Mouse (Mus musculus) CD4-positive helper T cell, adult 2 months (primary cell): ENCODE results near the gene Sufu.

ENCODE experiments used
- DNase-seq: peaks from one replicate; pipeline ENCODE4 v3.0.0-alpha.2; 2012; ENCODE audit warnings: low read depth, missing footprints, low spot score

The Sufu gene

DNA sequence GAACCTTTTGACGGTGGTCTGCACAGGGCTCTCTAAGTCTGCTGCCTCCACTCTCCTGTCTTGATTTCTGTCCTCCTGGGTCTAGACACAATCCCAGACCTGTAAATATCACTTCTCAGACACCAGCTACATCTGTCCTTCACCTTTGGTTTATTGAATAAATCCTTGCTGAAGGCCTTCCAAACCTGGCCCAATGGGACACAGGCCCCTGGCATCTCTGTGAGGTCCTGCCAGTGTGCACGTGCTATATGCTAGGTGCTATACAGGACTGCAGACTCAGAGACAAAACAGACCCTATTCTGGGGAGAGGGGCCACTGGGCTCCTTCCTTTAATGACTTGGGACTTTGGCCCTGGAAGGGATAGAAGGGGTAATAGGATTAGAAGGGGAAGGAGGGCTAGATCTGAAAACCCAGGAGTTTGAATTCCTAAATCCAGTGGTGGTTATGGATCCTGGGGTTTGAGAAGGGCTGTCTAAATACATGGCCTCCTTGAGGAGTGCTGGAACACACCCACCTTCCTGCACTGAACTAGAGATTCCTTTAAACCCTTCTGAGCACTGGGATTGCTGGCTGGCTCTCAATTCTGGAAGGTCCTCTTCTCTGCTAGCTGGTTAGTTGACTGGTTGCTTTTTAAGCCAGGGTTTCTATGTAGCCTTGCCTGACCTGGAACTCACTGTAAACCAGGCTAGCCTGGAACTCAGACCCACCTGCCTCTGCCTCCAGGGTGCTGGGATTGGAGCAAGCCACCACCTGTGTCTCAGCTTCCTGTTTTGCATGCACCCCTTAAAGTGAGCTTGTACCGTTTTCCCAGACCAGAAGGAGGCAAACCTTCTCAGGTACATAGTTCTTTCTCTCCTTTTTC lies 120.2 kb downstream of the Sufu start:
- DNase-seq: no peak

DNA sequence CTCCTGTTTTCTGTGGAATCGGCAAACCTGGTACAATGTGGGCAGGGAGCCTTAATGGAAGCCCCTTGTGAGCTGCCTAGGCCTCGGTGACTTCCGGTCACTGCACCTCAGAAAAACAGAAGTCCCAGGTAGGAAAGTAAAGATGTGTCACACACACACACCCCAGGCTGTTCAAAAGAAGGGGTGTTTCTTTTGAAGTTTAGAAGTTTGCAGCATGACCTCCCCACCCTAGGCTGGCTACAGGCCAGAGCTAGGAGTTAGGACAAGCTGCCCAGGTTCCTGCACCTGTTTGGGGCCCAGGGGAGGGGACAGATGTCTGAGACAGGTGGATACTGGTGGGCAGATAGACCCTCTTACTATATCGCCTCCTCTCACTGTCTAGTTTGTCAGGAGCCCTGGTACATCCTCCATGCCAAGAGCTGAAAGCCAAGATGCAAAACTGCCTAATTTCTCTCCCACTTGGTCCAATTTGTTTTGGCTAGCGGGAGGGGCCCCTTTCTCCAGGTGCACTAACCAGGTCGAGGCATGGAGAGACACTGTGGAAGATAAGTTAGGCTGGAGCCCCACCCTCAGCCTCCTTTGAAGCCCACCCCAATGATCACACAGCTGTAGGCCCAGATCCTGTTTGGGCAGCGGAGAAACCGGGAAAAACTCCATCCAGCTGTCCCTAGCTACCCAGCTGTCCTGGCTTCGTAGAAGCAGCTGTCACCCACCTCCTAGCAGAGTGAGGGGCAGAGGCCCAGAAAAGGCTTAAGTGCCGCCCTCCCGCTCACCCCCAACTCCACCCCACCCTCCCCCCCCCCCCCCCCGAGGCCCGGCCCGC lies 121.0 kb downstream of the Sufu start:
- no peak for DNase-seq

DNA sequence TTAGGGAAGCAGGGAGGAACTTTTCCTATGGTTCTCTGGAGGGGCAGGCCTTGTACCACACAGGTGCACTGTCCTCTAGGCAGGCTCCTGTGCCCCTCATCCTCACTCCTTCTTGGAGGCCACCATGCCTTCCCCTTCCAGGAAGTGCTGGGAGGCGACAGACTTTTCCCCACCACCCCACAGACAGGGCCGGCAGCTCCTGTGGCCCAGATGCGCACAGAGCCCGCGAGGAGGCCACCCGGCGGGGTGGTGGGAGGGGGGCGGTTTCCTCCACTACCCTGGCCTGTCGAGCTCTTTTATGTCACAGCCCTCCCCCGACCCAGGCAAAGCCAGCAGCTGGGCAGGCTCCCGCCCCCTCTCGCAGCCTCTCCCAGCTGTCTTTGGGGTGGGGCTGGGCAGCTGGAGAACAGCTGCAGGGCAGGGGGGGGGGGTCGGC lies 121.7 kb downstream of the Sufu start:
- DNase-seq: peak; percentile 70

DNA sequence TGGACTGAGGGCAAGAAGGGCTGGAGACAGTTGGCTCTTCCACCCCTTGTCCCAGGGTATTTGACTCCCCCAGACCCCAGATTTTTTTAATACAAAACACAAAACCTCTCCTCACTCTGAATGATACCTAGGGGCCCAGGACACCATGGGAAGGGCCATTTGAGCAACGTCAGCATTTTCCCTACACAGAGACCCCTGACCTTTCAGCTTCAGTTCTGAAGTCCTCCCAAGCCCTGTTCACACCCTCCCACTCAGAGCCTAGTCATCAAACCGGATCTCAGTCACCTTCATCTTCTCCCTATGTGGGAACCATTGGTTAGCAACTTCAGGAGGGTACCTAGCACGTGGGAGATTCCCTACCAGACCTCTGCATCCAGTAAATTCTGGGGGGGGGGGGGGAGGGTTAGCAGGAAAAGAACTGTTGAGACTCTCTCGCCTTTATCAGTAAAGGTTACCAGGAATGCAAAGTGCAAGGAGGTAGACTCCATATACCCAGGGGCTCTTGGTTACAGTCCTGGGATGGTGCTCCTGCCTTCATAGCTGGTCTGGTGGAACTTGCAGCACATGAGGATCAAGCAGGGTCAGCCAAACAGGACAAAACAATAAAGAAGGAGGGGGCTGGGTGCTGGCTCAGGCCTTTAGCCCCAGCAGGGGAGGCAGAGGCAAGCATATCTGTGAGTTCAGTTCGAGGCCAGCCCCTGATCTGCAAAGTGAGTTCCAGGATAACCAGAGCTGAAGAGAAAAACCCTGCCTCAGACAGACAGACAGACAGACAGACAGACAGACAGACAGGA lies 122.3 kb downstream of the Sufu start:
- peak; percentile 43 for DNase-seq

DNA sequence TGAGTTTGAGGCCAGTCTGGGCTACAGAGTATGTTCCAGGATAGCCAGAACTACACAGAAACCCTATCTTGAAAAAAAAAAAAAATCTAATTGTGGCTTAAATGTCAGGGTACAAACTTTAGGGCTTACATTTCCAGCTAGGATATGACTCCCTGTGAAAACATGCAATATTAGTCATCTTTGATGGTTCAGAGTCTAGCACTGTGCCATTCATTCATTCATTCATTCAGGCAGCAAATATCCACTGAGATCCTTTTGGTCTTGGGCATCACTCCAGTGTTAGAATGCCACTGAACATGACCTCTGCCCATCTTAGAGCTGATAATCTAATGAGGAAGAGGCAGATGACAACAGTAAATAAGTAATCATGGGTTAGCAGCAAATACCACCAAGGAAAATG lies 125.0 kb downstream of the Sufu start:
- DNase-seq: no peak

DNA sequence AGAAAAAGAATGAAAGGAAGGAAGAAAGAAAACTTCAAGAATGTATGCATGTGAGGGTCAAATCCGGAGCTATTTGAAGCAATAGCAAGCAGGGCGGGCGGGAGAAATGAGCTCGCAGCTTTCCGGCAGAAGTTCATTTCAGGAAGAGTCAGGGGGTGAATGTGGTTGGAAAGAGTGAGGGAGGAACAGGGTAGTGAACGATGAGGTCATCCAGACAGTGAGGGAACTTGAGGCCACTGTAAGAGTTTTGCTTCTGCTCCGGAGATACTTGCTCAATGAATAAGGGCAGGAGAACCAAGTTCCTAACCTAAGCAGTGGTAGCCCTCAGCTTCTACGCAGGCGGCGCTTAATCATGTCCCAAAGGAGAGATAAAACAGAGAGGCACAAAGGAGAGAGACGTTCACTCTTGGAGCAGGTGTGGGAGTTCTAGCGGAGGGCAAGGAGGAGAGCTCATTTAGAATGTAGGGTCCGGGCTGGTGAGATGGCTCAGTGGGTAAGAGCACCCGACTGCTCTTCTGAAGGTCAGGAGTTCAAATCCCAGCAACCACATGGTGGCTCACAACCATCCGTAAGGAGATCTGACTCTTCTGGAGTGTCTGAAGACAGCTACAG lies 125.8 kb downstream of the Sufu start:
- peak; percentile 51 for DNase-seq

DNA sequence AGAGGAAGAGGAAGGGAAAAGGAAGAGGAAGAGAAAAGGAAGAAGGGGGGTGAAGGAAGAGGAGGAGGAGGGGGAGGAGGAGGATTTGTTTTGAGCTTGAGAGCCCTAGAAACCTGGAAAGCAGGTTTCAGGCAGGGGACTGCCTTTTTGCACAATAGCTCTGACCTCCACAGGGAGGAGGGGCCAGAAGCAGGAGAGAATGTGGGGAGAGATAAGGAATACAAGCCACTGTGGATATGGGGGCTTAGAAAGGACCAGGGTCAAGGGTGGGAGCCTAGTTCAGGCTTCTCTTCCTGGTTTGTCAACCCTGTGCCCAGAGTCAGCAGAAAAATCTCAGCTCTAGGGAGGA lies 126.4 kb downstream of the Sufu start:
- no peak for DNase-seq

DNA sequence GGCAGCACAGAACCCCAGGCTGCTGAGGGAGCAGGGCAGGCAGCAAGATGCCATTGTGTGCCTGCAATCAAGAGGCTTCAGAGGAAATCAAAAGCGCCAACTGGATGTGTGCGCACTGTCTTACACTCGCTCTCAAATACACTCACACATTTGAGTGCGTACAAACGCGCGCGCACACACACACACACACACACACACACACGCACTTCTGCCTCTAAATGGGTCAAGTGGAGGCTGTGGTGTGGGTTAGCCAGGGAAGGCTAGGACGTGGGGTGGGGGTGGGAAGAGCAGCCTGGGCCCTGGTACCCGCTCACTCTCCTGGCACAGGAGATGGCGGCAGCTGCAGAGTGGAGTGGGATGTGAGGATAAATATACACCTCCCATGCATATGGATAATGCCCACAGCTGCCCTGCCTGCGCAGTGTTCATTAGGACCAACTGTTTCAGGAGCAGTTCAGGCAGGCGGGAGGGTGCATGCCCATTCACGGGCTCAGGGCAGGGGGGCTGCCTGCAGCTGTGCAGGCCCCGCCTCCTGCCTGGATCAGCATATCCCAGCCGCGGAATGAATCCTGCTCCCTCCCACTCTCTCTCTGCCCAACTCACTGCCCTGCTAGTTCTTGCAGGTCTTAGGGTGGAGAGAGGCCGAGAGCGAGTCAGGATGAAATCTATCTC lies 126.9 kb downstream of the Sufu start:
- DNase-seq: no peak

DNA sequence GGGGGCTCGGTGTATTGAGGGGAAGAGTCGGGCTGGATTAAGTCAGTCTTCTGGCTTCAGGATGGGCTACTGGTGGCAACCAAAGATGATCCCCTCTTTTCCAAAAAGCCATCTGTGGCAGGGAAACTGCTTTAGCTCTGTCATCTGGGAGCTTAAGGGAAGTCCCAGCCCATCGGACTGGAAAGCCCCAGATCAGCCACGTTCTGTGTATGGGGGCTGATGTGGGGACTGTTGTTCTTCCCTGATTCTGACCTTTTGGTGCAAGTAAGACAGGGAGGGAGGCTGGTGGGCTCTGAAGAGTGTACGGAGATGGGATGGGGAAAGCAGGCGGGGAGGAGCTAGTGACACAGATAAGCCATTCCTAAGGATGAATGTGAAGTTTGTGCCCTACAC lies 127.5 kb downstream of the Sufu start:
- DNase-seq: no peak

DNA sequence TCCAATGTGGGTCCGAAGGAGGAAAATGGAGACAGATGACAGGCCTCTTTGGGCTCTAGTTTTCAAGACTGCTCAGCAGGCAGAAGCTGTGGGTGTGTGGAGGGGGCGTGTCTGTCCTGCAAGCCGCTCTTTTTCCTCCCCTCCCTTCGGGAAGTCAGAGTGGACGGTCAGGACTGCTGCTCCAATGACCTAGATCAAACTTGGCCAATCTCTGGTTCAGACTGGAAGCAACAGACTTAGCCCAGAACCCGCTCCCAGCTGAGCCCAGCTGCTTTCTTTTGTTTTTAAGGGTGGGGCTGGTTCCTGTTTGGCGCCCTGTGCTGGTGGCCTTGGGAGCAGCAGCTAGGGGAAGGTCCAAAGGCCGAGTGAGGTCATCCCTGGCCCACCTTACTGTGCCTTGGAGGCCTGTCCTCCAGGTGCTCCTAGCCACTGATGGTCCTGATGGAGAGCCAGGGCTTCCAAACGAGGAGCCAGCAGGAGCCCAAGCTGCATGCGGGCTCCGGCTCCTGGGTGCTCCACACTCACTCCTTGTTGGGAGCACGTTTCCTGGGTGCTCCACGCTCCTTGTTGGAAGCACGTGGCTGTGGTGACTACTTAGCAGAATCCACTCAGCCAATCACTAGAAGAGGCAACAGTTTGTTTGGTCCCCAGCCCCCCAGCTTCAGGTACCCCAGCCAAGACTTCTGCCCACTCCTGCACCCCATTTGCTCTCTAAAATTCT lies 128.1 kb downstream of the Sufu start:
- no peak for DNase-seq

DNA sequence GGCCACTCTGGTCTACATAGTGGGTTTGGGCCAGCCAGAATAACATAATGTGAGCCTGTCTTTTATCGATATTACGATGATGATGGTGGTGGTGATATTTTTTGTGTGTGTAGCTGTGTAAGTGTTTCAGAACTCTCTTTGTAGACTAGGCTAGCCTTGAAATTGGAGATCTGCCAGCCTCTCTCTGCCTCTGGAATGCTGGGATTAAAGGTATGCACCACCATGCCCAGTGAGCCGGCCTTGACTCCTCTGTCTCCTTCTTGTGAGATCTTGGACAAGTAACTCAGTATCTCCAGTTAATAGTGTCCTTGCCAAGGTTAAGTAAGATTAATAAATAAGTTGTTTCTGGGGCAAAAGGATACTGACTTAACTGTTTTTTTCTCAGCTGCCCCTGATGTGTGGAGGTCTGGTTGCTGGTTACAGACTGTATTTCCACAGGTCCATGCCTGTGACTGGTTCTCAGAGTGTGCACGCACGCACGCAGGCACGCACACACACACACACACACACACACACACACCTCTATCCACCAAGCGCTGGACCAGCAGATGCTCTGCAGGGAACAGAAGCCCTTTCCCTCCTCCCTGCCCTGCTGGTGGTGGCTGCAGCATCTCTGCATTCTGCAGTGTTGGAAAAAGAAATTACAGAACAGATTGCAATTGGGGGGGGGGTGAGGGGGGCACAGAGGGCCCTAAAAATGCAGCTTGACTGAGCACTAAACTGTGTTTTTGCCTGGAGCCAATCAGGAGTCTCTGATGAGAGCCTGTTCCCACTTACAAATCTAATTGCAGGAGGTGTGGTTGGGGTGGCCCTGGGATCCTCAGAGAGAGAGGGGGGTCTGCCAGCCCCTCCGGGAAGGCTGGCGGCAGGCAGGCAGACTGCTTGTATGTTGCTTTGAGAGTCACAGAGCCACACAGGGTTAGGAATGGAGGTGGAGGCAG lies 129.3 kb downstream of the Sufu start:
- DNase-seq: no peak

DNA sequence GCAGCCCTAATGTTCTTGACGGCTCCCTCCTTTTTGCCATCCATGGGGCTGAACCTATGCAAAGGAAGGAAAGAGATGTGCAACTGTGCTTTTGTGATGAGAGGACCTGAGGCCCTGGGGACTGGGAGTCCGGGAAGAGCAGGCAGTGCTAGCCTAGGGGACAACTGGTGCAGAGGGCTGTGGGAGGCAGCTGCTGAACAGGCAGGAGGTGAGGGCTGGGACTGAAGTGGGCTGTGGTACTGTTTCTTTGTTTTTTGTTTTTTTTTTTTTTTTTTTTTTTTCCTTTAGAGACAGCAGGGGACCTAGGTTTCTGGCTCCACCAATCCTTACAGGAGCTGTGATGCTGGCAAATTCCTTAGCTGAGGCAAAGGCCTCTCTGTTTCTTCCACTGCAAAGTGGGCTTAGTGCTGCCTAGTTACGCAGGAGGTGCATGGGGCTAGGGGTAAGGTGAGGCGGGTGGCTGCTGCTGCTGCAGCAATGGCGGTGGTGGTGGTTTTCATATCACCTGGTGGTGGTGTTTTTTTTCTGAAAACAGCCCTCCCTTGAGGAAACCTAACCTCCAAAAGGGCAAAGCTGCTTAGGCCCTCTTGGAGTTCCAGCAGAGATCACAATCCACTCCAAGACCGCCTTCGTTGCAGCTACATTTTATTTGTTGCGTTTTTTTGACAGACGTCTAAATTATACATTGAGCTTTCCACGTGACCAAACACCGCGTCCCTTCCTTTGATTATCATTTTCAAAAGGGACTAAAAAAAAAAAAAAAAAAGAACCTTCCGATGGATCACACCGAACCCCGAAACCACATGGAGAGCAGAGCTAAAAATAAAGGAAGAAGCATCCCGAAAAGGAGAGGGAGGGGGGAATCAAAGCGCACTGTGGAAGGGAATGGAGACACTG lies 131.2 kb downstream of the Sufu start:
- DNase-seq: no peak

DNA sequence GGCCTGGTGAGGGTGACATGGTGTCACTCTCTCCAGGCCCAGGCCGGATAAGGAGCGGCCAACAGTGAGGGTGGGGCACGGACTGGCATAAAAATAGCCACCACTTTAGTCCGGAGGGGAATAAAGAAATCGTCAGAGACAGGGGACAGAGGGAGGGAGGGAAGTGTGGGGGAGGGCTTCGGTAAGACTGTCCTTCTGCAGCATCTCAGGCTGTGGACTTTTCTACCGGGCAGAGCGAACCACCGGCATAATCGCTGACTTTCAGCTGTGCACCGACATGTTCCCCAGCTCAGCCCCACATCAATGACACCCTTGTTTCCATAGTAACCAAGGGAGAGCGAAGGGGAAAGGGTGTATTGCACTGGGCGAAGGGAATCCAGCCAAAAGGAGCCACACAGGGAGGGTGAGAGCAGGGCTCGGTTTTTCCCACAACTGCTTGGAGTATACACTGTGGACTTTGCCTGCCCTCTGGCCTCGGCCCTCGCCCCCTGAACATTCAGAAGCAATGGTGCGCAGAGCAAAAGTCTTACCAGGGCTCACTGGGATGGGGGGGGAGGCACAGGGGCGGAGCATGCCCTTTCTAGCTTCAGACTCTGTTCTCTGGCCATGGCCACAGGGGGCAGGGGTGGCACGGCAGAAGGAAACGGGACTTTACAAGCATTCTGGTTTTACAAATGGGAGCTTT lies 132.0 kb downstream of the Sufu start:
- peak; percentile 50 for DNase-seq

DNA sequence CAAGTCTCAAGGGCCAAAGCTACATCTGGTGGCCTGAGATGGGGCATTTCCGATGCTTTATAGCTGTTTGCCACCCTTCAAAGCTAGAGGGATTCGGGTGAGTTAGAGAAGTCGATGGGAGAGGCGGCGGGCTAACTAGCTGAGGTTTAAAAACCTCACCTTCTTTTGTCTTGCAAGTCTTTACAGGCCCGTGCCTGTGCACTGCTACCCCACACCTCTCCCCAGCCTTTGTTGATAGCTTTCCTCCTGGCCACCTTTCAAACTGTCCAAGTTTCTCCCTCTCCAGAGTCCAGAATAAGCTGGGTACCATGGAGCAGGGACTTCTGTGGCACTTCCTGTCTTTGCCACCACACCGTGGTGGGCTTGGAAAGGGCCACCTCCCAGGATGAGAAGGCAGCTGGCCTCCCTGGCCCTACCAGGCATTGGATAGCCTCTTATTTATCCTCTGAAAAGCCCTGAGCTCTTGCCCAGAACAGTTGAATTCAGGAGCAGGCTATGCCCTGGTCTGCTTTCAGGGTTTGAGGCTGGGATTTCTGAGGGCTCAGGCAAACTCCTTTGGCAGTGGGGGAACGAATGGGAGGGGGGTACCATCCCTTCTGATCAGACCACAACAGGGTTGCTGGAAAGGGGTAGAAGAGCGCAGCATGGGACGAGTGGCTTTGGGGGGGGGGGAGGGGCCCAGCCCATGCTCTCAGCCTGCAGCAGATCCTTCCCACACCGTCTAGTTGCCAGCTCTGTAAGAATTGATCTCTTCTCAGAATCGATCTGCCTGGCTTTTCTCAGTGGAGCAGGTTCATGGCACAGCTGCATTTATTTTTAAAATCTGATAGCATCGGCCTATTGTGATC lies 133.1 kb downstream of the Sufu start:
- no peak for DNase-seq

DNA sequence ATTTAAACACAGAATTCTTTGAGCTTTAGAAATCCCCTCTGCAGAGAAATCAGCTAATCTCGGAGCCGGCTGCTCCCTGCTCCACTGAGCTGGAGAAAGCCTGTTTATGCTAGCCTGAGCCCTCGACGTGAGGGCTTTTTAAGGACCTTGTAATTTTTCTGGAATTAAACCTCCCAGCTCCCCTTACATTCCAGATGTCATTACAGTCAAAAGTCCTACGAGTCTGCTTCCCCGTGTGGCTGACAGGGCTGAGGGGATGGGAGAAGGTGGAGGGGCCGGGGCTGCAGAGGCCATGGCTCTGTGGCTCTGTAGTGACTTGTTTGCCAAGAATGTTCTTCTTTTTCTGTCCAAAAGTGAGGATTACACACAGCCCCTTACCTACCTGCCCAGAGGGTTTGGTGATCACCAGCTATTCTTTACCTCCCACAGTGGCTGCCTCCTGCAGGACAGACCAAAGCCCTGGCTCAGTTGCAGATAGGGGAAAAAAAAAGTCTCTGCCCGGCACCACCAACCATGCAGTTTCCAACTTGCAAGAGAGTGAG lies 133.8 kb downstream of the Sufu start:
- no peak for DNase-seq
